Mouse (Mus musculus): Measurements from ENCODE around the gene Tlr12. TPM values are rescaled to one million over a fixed set of nuclear protein-coding genes. Genes with fewer than 3 reads are reported as not detected.

Tlr12 gene
- polyA plus RNA-seq, 1 experiment from 2014 or later: 1.6 TPM

DNA sequence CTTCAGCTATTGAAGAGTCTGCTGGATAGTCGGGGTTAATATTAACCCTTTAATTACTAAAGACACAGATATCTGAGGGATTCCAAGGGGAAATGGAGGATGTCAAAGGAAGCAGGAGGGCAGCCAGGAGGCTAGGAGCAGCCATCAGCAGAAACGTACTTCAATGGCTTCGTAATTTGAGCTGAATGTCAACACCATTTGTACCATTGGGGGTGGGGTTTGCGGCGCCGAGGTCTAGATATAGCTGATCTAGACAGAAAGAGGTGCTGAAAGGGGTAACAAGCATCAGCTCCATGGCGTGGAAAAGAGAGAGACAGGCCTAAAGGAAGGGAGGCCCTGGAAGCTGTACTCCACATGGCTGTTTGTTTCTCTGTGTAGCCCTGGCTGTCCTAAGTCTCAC is 28.3 kb upstream of the Tlr12 start:
- Histone ChIP-seq H3K4me3 (no peak overlapping the region), H3K27ac (replicated peaks) (no peak overlapping the region), H3K36me3 (no peaks in the 10 kb centered on the region), H3K9ac (replicated peaks) (no peak overlapping the region), H3K4me2 (replicated peaks) (no peak overlapping the region), H3K4me1 (no peaks in the 10 kb centered on the region), H3K9me3 (no peaks in the 10 kb centered on the region), H3K27me3 (no peaks in the 10 kb centered on the region)
- ATAC-seq (replicated peaks): no peak
- 57% methylated on average over 7 of the region's 7 CpGs for WGBS

DNA sequence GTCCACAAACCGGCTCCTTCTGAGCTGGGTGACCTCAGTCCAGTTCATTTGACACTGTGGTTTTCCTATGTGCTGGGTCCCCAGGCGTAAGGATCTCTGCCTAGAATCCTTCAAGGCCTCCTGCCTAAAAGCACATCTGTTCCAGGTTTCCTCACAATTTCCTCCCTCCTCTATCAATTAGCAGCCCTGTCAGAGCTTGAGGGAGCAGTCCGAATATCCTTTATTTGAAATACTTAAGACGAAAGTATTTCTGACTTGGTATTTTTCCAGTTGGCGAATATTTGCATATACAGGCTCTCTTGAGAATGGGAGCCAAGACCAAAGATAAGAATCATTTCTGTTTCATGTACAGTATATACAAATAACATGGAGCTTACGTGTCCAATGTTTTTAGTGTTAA is 27.5 kb upstream of the Tlr12 start:
- WGBS: 78% methylated on average over 6 of the region's 6 CpGs
- Histone ChIP-seq H3K36me3 (no peaks in the 10 kb centered on the region), H3K4me3 (no peak overlapping the region), H3K9me3 (no peaks in the 10 kb centered on the region), H3K4me1 (no peaks in the 10 kb centered on the region), H3K9ac (replicated peaks) (no peak overlapping the region), H3K27me3 (no peaks in the 10 kb centered on the region), H3K4me2 (replicated peaks) (no peak overlapping the region), H3K27ac (replicated peaks) (no peak overlapping the region)
- ATAC-seq (replicated peaks): no peak

DNA sequence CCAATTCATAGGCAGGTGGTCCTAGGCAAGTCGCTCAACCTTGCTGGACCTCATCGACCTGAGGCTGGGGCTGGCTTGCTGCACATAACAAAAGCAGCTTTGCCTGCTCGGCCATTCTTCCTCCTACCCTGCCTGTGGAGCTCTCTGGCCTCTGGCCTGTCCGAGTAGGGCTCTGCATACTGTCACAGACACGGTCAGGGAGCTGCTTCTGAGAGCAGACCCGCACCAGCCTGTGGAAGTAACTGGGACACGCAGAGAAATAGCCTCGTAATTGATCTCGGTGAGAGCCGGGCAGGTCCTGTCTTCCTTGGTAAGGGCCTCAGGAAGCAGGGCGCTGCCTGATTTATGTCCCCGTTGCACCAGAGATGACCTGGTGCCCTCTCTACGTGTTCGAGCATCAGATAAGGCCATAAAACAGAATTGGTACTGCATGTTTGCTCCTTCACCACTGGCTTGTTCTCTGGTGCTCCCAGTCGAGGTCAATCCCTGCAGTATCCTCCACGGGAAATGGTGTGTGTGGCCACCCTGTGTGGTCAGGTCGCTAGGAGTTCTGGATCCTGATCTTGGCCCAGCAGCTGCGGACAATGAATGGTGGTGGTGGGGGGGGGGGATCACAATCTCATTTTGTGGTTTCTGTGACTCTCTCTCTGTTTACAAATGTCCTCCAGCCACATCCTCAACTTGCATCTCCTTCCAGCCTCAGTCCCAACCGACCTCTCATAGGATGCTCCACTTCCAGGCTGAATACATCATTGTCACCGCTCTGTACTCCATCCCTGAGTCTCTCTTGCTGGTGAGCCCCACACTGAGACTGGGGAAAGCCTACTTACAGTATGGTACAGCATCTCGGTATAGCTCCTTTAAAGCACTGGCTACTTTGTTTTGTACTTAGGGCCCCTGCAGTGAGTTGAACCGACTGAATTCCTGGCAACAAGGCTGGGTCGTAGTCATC is 23.6 kb upstream of the Tlr12 start:
- WGBS: 70% methylated on average over 23 of the region's 23 CpGs
- Histone ChIP-seq H3K4me1 (no peaks in the 10 kb centered on the region), H3K27me3 (no peaks in the 10 kb centered on the region), H3K4me2 (replicated peaks) (no peak overlapping the region), H3K36me3 (no peaks in the 10 kb centered on the region), H3K9ac (replicated peaks) (no peak overlapping the region), H3K9me3 (no peaks in the 10 kb centered on the region), H3K4me3 (no peak overlapping the region), H3K27ac (replicated peaks) (no peak overlapping the region)
- no peak for ATAC-seq (replicated peaks)

DNA sequence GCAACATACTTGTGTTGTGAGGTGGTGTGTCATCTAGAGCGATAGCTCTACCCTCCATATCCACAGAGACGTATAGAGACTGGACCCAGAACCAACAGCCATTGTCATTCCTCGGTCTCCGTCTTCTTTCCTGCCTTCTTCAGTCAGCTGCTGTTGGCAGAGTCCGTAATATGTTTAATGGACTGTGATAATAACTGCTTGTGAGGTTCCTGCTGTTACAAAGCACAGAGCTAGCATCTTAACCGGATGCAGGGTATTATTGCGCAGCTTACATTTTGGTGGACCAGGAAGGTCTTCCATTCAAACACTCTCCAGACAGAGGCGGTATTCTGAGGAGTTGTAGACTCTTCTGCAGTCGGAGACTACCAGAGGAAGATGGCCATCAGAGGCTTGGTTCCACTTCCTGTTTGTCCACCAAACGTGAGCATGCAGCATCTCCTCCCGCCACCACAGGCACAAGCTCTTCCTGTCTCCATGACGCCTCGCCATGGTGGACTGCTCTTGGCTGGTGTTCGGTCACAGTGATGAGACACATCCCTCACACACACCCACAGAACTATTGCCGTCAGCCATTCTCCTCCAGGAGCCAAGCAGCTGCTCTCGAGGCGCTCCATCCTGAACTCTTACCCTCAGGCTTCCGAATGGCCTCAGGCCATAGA is 20.0 kb upstream of the Tlr12 start:
- H3K27me3 ChIP-seq: no peaks in the 10 kb centered on the region
- no peaks in the 10 kb centered on the region for H3K9me3 ChIP-seq
- 0 out of 2 replicates have a peak, but pooled peaks cover 4% of the 10 kb centered on the region for H3K4me1 ChIP-seq
- 83% methylated on average over 18 of the region's 18 CpGs for WGBS
- ATAC-seq (replicated peaks): 0 out of 2 replicates have a peak, but pooled peaks have one; percentile 29
- H3K27ac ChIP-seq (replicated peaks): peak overlapping the region; percentile 14; the same call in 1 of the 2 replicates
- no peaks in the 10 kb centered on the region for H3K36me3 ChIP-seq
- H3K4me2 ChIP-seq (replicated peaks): no peak overlapping the region
- H3K9ac ChIP-seq (replicated peaks): no peak overlapping the region
- H3K4me3 ChIP-seq: no peak overlapping the region

DNA sequence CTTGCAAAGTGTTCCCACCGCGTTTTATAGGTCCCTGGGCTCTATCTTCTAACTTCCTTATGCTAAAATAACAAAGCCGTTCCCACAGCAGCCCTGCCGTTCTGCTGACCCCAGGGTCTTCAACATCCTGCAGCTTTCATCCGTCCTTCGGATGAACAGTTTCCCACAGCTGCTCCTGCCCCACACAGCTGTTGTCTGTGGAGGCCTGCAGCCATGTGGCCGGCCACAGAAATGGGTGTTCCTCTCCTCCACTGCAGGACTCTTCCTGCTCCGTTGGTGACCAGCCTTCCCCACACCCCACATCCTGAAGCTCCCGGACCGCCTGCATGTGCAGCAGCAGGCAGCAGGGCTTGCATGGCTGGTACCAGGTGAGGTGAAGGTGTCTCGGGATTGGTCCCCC is 18.8 kb upstream of the Tlr12 start:
- no peak overlapping the region for H3K4me3 ChIP-seq
- H3K27ac ChIP-seq (replicated peaks): no peak overlapping the region
- H3K9me3 ChIP-seq: no peaks in the 10 kb centered on the region
- no peaks in the 10 kb centered on the region for H3K27me3 ChIP-seq
- H3K36me3 ChIP-seq: no peaks in the 10 kb centered on the region
- no peak overlapping the region for H3K4me2 ChIP-seq (replicated peaks)
- 0 out of 2 replicates have a peak, but pooled peaks cover 4% of the 10 kb centered on the region for H3K4me1 ChIP-seq
- ATAC-seq (replicated peaks): no peak
- H3K9ac ChIP-seq (replicated peaks): no peak overlapping the region
- WGBS: 67% methylated on average over 11 of the region's 11 CpGs

DNA sequence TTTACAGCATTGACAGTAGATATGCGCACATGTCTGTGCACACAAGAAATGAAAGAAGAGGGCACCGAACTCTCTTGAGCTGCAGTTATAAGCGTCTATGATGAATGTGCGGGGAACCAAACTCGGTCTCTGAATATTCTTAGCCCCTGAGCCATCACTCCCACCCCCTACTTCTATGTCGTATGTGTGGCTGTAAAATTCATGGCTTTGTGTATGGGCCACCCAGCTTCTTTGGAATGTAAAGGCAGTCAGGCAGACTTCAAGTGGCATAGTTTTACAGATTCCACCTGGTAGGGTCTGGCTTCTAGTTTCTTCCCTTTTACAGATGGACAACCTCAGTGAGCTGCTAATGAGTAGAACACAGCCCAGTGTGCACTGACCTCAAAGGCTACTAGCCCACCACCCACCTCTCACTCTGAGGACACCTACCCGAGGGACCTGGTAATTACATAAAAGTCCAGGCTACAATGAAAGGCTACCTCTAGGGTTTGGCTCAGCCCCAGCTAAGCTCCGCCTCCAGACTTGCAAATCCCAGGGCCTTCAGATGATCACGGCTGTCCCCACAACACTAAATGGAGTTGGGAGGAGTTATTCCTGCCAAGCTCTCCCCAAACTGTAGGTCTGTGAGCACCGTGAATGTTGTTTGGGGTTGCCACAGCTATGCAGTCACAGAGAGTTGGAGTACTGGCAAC is 17.6 kb upstream of the Tlr12 start:
- no peak overlapping the region for H3K4me2 ChIP-seq (replicated peaks)
- no peak for ATAC-seq (replicated peaks)
- H3K36me3 ChIP-seq: no peaks in the 10 kb centered on the region
- H3K4me3 ChIP-seq: no peak overlapping the region
- H3K4me1 ChIP-seq: 0 out of 2 replicates have a peak, but pooled peaks cover 4% of the 10 kb centered on the region
- H3K9ac ChIP-seq (replicated peaks): no peak overlapping the region
- WGBS: 54% methylated on average over 10 of the region's 10 CpGs
- no peaks in the 10 kb centered on the region for H3K27me3 ChIP-seq
- H3K9me3 ChIP-seq: no peaks in the 10 kb centered on the region
- H3K27ac ChIP-seq (replicated peaks): no peak overlapping the region

DNA sequence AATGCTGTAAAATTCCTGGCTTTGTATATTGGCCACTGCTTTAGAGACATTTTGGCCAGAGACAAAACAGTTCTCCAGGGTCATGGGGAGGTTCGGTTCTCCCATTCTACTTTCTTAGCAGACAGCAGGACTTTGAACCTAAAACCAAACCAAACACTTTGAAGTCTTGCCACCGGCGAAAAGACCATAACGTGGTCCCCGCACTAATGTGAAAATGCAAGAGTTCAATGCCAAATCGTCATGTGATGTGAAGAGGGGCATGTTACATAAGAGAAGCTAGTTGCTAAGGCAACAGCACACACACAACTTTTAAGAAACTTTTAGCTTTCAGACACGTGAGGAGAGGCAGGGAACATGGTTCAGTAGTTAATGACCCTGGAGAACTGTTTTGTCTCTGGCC is 17.0 kb upstream of the Tlr12 start:
- H3K36me3 ChIP-seq: no peaks in the 10 kb centered on the region
- no peaks in the 10 kb centered on the region for H3K9me3 ChIP-seq
- 74% methylated on average over 7 of the region's 7 CpGs for WGBS
- no peak overlapping the region for H3K4me3 ChIP-seq
- no peaks in the 10 kb centered on the region for H3K27me3 ChIP-seq
- H3K9ac ChIP-seq (replicated peaks): no peak overlapping the region
- no peak overlapping the region for H3K27ac ChIP-seq (replicated peaks)
- H3K4me1 ChIP-seq: 0 out of 2 replicates have a peak, but pooled peaks cover 4% of the 10 kb centered on the region
- ATAC-seq (replicated peaks): no peak
- no peak overlapping the region for H3K4me2 ChIP-seq (replicated peaks)

DNA sequence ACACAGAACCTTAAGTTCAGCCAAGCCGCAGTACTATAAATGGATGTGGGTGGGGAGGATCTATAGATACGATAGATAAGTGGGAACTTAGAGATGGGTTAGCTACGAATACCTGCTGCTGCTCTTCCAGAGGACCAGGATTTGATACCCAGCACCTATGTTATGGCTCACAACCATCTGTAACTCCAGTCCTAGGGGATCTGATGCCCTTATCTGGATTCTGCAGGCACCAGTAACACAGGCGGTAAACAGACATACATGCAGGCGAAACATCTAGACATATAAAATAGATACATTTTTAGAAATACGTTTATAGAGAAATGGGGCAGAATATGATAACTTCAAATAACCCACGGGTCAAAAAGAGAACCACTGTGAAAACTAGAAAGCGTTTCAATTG is 2.7 kb upstream of the Tlr12 start:
- Histone ChIP-seq H3K9ac (replicated peaks) (no peak overlapping the region), H3K4me1 (no peaks in the 10 kb centered on the region), H3K9me3 (no peaks in the 10 kb centered on the region), H3K36me3 (no peaks in the 10 kb centered on the region), H3K27me3 (no peaks in the 10 kb centered on the region), H3K4me2 (replicated peaks) (no peak overlapping the region), H3K27ac (replicated peaks) (no peak overlapping the region), H3K4me3 (no peak overlapping the region)
- no peak for ATAC-seq (replicated peaks)
- 92% methylated on average over 8 of the region's 8 CpGs for WGBS

DNA sequence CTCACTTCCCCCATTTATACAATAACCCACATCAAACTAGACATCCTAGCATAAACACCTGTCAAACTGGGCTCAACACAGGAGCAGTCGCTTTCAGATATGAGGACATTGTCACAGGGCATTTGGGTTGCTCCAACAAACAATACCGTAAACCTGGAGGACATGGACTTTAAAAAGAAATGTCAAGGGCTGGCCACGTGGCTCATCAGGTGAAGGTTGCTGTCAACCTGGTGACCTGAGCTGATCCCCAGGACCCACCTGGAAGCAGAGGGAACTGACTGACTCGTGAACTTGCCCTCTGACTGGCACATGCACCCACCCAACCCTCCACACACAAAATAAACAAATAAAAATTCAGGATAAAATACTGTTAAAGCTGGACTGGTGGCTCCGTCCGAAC is 2.2 kb upstream of the Tlr12 start:
- Histone ChIP-seq H3K36me3 (no peaks in the 10 kb centered on the region), H3K4me2 (replicated peaks) (no peak overlapping the region), H3K27ac (replicated peaks) (no peak overlapping the region), H3K9me3 (no peaks in the 10 kb centered on the region), H3K4me3 (no peak overlapping the region), H3K27me3 (no peaks in the 10 kb centered on the region), H3K4me1 (no peaks in the 10 kb centered on the region), H3K9ac (replicated peaks) (no peak overlapping the region)
- WGBS: 84% methylated on average over 6 of the region's 6 CpGs
- no peak for ATAC-seq (replicated peaks)

DNA sequence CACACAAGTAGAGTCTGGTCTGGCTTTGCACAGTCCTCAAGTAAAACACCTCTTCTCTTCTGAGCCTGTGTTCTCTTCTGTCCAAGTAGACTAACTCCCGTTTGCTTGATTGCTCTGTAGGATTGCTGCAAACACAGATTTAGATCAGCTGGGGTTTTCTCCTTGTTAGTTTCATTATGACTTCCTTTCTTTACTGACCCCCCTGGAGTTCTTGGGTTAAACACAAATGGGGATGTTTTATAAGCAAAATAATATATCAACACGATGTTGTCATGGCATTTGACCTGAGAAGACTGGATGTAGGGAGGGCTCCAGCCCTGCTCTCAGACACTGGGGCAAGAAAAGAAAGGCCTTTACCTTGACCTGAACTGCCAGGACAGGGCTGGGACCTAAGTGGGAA is 544 bp upstream of the Tlr12 start:
- H3K27ac ChIP-seq (replicated peaks): no peak overlapping the region
- no peaks in the 10 kb centered on the region for H3K27me3 ChIP-seq
- H3K4me3 ChIP-seq: no peak overlapping the region
- ATAC-seq (replicated peaks): no peak
- H3K4me1 ChIP-seq: no peaks in the 10 kb centered on the region
- H3K4me2 ChIP-seq (replicated peaks): no peak overlapping the region
- H3K36me3 ChIP-seq: no peaks in the 10 kb centered on the region
- H3K9ac ChIP-seq (replicated peaks): no peak overlapping the region
- WGBS: 51% methylated on average over 2 of the region's 2 CpGs
- H3K9me3 ChIP-seq: no peaks in the 10 kb centered on the region

DNA sequence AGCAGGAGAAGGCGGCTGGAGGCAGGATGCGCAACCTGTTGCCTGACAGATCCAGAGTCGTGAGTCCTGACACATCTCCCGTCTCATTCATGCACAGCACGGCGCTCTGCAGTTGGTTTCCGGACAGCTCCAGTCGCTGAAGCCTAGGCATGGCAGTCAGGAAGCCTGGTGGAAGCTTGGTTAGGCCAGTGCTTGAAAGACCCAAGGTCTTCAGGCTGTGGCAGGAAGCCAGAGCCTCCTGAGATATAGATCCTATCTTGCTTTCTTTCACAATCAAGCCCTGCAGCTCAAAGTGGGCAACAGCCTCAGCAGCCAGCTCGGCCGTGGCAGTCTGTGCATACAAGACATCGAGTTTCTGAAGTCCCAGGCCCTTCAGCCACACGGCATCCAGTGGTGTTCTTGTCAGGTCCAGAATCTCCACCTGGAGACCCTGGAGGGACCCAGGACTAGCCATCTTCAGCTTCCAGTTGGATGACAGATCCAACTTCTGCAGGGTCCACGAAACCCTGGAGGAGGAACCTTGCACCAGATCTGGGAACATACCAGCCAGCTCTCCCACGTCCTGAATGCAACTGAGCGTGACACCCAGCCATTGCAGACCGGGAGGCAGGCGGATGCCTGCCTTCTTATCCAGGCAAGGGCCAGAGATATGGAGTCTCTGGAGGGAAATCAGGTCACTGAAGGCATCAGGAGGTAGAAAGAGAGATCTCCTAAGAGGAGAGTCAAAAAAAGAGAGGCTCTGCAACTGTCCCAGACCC is 877 bp downstream of the Tlr12 start:
- ATAC-seq (replicated peaks): no peak
- 82% methylated on average over 17 of the region's 17 CpGs for WGBS
- Histone ChIP-seq H3K36me3 (no peaks in the 10 kb centered on the region), H3K27ac (replicated peaks) (no peak overlapping the region), H3K4me1 (no peaks in the 10 kb centered on the region), H3K9ac (replicated peaks) (no peak overlapping the region), H3K4me3 (no peak overlapping the region), H3K4me2 (replicated peaks) (no peak overlapping the region), H3K9me3 (no peaks in the 10 kb centered on the region), H3K27me3 (no peaks in the 10 kb centered on the region)
